Mouse (Mus musculus) kidney, postnatal 0 days (tissue): ENCODE results near the gene Mmel1. TPM values are rescaled to one million over a fixed set of nuclear protein-coding genes. Genes with fewer than 3 reads are reported as not detected.
A peak's percentile ranks its signal among the peaks of the same experiment; 100 is the strongest.

Experiments
- ATAC-seq: fragments of 200-750 bp; cut with Nextera tagmentation; replicated peaks from 2 replicates; pipeline ENCODE4 v1.8.0; 2017; ENCODE audit warnings: low read depth, moderate number of reproducible peaks, moderate TSS enrichment, moderate library complexity; ENCODE audit not compliant: low FRiP score
- DNase-seq: peaks from one replicate; pipeline ENCODE4 v3.0.0-alpha.2; 2016; ENCODE audit warnings: low spot score
- H3K27ac ChIP-seq: fragments of 300-500 bp; sonication (generic); 2 replicates; pipeline ENCODE4 v1.5.1; 2014; ENCODE audit warnings: mild to moderate bottlenecking
- H3K27me3 ChIP-seq: fragments of 300-500 bp; sonication (generic); 2 replicates; pipeline ENCODE4 v1.6.1; 2014; ENCODE audit warnings: low read length, mixed read lengths; ENCODE audit not compliant: insufficient read depth
- H3K36me3 ChIP-seq: fragments of 300-500 bp; sonication (generic); 2 replicates; pipeline ENCODE4 v1.6.1; 2014; ENCODE audit warnings: low read length, mixed read lengths; ENCODE audit not compliant: insufficient read depth
- H3K4me1 ChIP-seq: fragments of 300-500 bp; sonication (generic); replicated peaks from 2 replicates; pipeline ENCODE4 v1.6.1; 2014; ENCODE audit warnings: antibody characterized with exemption, low read length, mixed read lengths; ENCODE audit not compliant: insufficient read depth
- H3K4me2 ChIP-seq: fragments of 300-500 bp; sonication (generic); 2 replicates; pipeline ENCODE4 v1.6.1; 2014; ENCODE audit warnings: mild to moderate bottlenecking, low read length, moderate library complexity, mixed read lengths
- H3K4me3 ChIP-seq: fragments of 300-500 bp; sonication (generic); replicated peaks from 2 replicates; pipeline ENCODE4 v1.5.1; 2014; ENCODE audit warnings: low read depth, low read length
- H3K9ac ChIP-seq: fragments of 300-500 bp; sonication (generic); 2 replicates; pipeline ENCODE4 v1.6.1; 2014; ENCODE audit warnings: low read depth, low read length
- H3K9me3 ChIP-seq: fragments of 300-500 bp; sonication (generic); replicated peaks from 2 replicates; pipeline ENCODE4 v1.6.1; 2016; ENCODE audit warnings: low read length, inconsistent platforms, mixed read lengths
- CTCF ChIP-seq: IDR thresholded peaks from 2 replicates; pipeline ENCODE4 v1.5.1; 2016; ENCODE audit warnings: antibody characterized with exemption, low read depth, mild to moderate bottlenecking, moderate library complexity
- WGBS: fragments of 180-500 bp; shearing (Covaris S2); extraction: QIAGEN DNeasy Blood & Tissue Kit; methylation state at CpG from one replicate; pipeline ENCODE4 v1.1.7; 2014; 5-methylcytosine and 5-hydroxymethylcytosine counted together
- polyA plus RNA-seq: library from polyadenylated mRNA; unstranded; fragments of >200 nt; fragmentation: Nextera tagmentation; extraction: Ambion mirVana; gene quantifications from 2 replicates; pipeline ENCODE4 v1.2.1, GENCODE M21; 2015

Mmel1 gene
- polyA plus RNA-seq, 1 experiment from 2014 or later: not detected

DNA sequence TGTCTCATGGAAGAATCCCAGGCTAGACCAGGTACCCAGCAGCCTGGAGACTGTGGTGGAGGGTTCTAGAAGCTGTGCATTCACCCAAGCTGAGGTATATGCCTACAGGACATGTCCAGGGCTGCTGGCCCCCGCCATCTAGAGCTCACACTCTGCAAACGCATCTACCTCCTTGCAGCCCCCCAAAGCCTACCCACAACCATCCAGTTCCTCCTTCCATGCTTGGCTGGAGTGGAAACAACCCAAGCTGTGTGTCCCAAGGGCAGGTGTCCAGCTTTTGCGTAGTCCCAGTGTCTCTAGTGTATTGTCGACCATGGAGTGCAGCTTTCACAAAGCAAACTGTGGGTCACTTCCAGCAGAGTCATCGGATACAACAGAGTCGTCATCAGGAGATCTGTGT is 2.1 kb upstream of the Mmel1 start:
- 86% methylated on average over 6 of the region's 6 CpGs for WGBS
- no peak for TF ChIP-seq CTCF
- no peak overlapping the region for H3K4me2 ChIP-seq
- ATAC-seq (no peak), DNase-seq (no peak)
- H3K4me3 ChIP-seq: no peak overlapping the region
- H3K27me3 ChIP-seq: no peaks in the 10 kb centered on the region
- no peaks in the 10 kb centered on the region; the same call in 1 of the 2 replicates for H3K4me1 ChIP-seq
- no peaks in the 10 kb centered on the region for H3K9me3 ChIP-seq
- no peaks in the 10 kb centered on the region for H3K36me3 ChIP-seq
- H3K27ac ChIP-seq: no peak overlapping the region
- no peak overlapping the region for H3K9ac ChIP-seq

DNA sequence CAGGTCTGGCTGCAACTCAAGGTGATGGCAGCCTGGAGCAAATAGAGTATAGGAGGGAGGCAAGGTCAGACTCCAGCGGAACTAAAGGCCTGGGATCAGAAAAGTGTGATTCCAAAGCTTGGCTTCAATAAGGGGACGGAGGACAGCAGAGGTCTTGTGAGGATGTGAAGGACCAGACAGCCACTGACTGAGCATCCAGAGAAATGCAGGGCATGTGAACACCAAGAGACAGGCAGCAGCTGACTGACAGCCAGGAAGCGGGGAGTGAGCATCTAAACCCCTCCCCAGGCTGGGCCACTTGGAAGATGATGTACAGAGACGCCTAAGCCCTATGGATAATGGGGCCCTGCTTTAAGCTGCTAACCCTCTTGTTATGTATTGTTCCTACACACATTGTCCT is 1.3 kb downstream of the Mmel1 start:
- Histone ChIP-seq H3K36me3 (no peaks in the 10 kb centered on the region), H3K27ac (no peak overlapping the region), H3K9ac (no peak overlapping the region), H3K9me3 (no peaks in the 10 kb centered on the region), H3K4me3 (no peak overlapping the region), H3K4me1 (no peaks in the 10 kb centered on the region), H3K4me2 (no peak overlapping the region), H3K27me3 (no peaks in the 10 kb centered on the region)
- 78% methylated on average over 4 of the region's 4 CpGs for WGBS
- no peak for TF ChIP-seq CTCF
- no peak for ATAC-seq
- DNase-seq: no peak

DNA sequence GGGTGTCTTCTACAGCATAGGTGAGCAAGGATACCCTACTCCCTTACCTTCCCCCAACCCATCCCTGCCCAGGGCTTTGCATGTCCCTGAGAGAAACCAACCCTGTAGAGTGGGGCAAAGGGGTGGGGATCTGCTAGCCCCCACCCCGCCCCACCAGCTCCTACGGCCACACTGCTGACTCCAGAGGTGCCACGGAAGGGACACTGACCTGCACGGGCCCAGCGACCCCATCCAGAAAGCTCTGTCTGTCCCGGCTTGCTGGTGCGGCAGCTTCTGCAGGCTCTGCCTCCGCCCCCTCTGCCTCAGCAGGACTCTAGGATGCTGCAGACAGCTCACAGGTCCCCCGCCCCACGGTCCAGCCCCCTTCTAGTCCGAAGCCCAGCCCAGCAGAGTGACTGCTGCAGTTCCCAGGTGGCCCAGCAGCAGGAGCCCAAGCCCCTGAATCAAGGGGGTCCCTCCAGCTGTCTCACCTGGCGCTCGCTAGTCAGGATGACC is 2.4 kb downstream of the Mmel1 start:
- Histone ChIP-seq H3K9ac (no peak overlapping the region), H3K9me3 (no peaks in the 10 kb centered on the region), H3K36me3 (no peaks in the 10 kb centered on the region), H3K27ac (no peak overlapping the region), H3K4me3 (no peak overlapping the region), H3K4me1 (no peaks in the 10 kb centered on the region), H3K27me3 (no peaks in the 10 kb centered on the region), H3K4me2 (0 out of 2 replicates have a peak overlapping the region, but pooled peaks have one; percentile 10)
- 2% methylated on average over 13 of the region's 13 CpGs for WGBS
- ATAC-seq (peak; percentile 62), DNase-seq (peak; percentile 54)
- peak; percentile 47 for TF ChIP-seq CTCF

DNA sequence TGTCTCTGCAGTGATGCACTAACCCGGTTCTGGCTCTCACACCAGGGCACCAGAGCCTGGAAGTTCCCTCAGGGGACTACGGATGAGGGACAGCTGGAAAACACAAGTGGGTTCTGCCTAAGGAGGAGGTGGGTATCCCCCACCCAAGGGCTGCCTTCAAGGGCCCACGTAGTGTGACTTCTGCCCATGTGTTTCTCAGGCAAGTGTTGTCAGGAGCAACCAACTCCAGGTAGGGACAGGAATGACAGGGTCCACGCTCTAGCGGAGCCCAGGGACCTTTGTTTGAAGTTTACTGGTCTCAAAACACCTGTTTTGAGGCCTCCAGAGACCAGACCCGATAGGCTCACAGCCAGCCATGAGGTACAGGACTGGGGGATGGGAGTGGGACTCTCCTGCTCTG is 3.8 kb downstream of the Mmel1 start:
- H3K27ac ChIP-seq: no peak overlapping the region
- H3K9ac ChIP-seq: no peak overlapping the region
- no peaks in the 10 kb centered on the region for H3K36me3 ChIP-seq
- no peaks in the 10 kb centered on the region for H3K27me3 ChIP-seq
- no peak overlapping the region for H3K4me3 ChIP-seq
- TF ChIP-seq CTCF: no peak
- H3K4me1 ChIP-seq: no peaks in the 10 kb centered on the region
- 70% methylated on average over 6 of the region's 6 CpGs for WGBS
- H3K4me2 ChIP-seq: no peak overlapping the region
- no peak for DNase-seq
- H3K9me3 ChIP-seq: no peaks in the 10 kb centered on the region
- ATAC-seq: no peak

DNA sequence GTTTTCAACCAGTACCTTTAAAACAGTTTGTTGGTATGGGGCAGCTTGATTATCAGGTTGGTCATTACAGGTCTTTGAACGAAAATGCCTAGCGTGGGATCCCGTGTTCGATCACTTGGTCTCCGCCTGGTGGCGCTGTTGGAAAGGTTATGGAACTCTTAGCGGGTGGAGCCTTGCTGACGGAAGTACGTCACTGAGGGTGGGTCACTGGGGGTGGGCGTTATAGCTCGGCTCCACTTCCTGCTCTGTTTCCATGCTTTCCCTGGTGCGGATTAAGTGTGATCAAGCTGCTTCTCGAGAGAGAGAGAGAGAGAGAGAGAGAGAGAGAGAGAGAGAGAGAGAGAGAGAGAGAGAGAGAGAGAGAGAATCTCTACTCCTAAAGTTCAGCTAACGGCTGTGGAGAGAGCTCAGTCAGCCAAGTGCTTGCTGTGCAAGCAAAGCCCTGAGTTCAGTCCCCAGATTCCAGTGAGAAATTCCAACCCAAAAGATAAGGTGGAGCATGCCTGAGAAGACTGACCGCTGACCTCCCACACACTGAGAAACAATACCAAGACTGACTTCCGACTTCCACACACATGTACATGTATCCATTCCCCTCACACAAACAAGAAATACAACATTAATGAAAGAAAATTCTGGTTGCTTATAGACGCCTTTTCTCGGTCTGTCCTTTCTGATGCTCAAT is 8.6 kb downstream of the Mmel1 start:
- Histone ChIP-seq H3K4me3 (0 out of 2 replicates have a peak overlapping the region, but pooled peaks have one; percentile 11), H3K27me3 (no peaks in the 10 kb centered on the region), H3K4me2 (peak overlapping the region; percentile 56), H3K36me3 (no peaks in the 10 kb centered on the region), H3K9ac (no peak overlapping the region), H3K9me3 (no peaks in the 10 kb centered on the region), H3K27ac (peak overlapping the region; percentile 85), H3K4me1 (peaks cover 4% of the 10 kb centered on the region; the same call in 1 of the 2 replicates)
- TF ChIP-seq CTCF: peak; percentile 95
- 10% methylated on average over 18 of the region's 18 CpGs for WGBS
- ATAC-seq (peak; percentile 93), DNase-seq (peak; percentile 97)

DNA sequence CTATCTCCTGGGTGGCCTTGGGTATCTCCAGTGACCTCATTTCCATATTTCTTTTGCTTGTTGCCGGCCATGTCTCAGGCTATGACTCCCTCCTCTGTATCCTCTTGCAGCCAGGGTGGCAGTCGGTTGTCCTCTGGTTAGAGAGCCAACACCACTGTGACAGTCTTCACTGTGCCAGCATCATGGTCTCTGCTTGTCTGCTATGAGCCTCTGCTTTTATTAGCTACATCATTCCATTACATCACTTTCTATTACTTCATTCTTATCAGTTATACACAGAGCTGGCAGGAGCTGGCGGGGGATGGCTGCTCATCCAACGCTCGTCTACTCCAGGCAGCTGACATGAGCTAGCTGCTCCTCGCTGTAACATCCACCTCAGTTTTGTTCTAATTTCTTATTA is 11.3 kb downstream of the Mmel1 start:
- Histone ChIP-seq H3K36me3 (no peaks in the 10 kb centered on the region), H3K9me3 (no peaks in the 10 kb centered on the region), H3K27me3 (no peaks in the 10 kb centered on the region), H3K4me3 (no peak overlapping the region), H3K4me1 (peaks cover 4% of the 10 kb centered on the region; the same call in 1 of the 2 replicates), H3K4me2 (no peak overlapping the region), H3K27ac (no peak overlapping the region), H3K9ac (no peak overlapping the region)
- DNase-seq: no peak
- 84% methylated on average over 6 of the region's 6 CpGs for WGBS
- no peak for ATAC-seq
- no peak for TF ChIP-seq CTCF
